Mouse (Mus musculus): ENCODE measurements at regions not wholly inside any gene's neighbourhood (a gene's known extent, or its start where the extent isn't known, plus 50 kb on each side); places are given as distances from the start of the nearest gene placed in this dataset.

DNA sequence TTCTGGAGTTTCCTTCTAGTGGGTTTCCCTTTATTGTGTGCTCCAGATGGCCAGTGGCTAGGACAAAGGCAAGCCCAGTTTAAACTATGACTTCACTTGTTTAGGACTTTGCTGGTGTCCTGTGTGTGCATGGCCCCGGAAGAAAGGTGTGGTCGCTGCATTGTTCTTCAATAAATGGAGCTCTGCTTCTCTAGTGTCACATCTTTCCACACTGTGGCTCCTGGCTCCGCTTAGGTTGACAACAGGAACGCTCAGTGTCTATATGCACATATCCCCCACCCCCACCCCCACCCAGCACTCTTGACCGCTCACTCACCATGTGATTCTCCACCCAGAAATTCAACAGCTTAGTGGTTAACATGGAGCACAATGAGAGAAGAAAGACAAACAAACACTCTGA, 87.2 kb upstream of the Plcb4 start:
- no peak for TF ChIP-seq CTCF (IDR thresholded peaks at IDR 0.05; ENCODE audit: extremely low read depth, insufficient read length, insufficient replicate concordance, low read depth, low read length)
- no peak for TF ChIP-seq POLR2A (IDR thresholded peaks at IDR 0.05; ENCODE audit: low read depth, low read length)

All from small intestine, adult 2 months (tissue).